ENCODE assay signal across 7 mouse cellular contexts in the genomic region with DNA sequence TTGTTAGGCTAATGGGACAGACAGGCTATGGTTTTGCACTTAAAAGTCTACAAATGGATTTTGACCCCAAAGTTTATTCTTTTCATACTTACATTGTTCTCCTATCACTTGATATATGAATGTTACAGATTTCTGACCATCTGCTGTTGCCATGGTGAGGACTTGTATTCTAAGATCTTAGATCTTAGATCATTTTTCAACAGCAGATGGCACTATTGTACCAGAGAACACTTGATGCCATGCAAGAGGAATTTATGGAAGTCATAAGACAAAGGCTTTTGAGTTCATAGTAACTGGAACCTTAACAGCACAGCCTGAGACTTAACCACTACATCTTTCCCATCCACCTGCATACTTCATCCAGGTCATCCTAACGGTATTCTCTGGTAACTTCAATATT. TPM values are rescaled to one million over a fixed set of nuclear protein-coding genes. Genes with fewer than 3 reads are reported as not detected.
DNase-seq lines count a peak whose midpoint lies in the region; ATAC-seq and TF ChIP-seq lines count a peak whose summit lies in the region.

No protein-coding gene starts in this region.

- TF ChIP-seq EP300 in MEL (IDR thresholded peaks at IDR 0.05; ENCODE audit: low read depth in 1 of 2, low read length in 2 of 2), result no peak

- TF ChIP-seq RAD21 in MEL (IDR thresholded peaks at IDR 0.05; ENCODE audit: low read depth, low read length), result peak; percentile 60

- H3K79me2 ChIP-seq in MEL (ENCODE audit: control insufficient read depth, insufficient read depth, low read length, poor library complexity), result peaks cover 9% of the 10 kb centered on the region

- no peak overlapping the region for H3K9ac ChIP-seq in MEL (ENCODE audit: control insufficient read depth, low read depth, low read length, poor library complexity, severe bottlenecking)
- no peak overlapping the region for H3K9ac ChIP-seq in hindbrain, embryonic 16.5 days (ENCODE audit: low read depth, low read length)

- H3K4me2 ChIP-seq in hindbrain, embryonic 16.5 days (ENCODE audit: low read length), result no peak overlapping the region

- H3K27ac ChIP-seq in MEL (ENCODE audit: control insufficient read depth, low read depth, low read length), result no peak overlapping the region
- H3K27ac ChIP-seq in hindbrain, embryonic 16.5 days (ENCODE audit: low read depth, low read length), result no peak overlapping the region

- no peaks in the 10 kb centered on the region for H3K9me3 ChIP-seq in MEL (replicated peaks; ENCODE audit: insufficient read depth, low read length)
- no peaks in the 10 kb centered on the region for H3K9me3 ChIP-seq in hindbrain, embryonic 16.5 days (ENCODE audit: control insufficient read depth, low read length)

- TF ChIP-seq CTCF in MEL (IDR thresholded peaks at IDR 0.05 in 2 of 3, conservative IDR thresholded peaks at IDR 0.05 in 1 of 3; ENCODE audit: control insufficient read depth in 1 of 3, insufficient read depth in 1 of 3, low read depth in 2 of 3, low read length in 3 of 3, poor library complexity in 1 of 3, severe bottlenecking in 1 of 3), result peak in 2 of 3 experiments; percentile 32 to 63; a peak in 4 of 6 replicates

- H3K4me3 ChIP-seq in MEL (ENCODE audit: control insufficient read depth in 1 of 2, insufficient read depth in 1 of 2, low read depth in 2 of 2, low read length in 2 of 2), result no peak overlapping the region
- no peak overlapping the region for H3K4me3 ChIP-seq in hindbrain, embryonic 16.5 days (ENCODE audit: low read length)

- DNase-seq in layer of hippocampus, adult 9-11 months, result peak; percentile 22
- no peak for DNase-seq in layer of hippocampus, postnatal 10 days (ENCODE audit: low spot score in 2 of 2)
- peak; percentile 65 for DNase-seq in MEL (ENCODE audit: low read depth, low spot score)
- DNase-seq in brain, embryonic 18.5 days (ENCODE audit: low read depth, low spot score), result peak; percentile 66
- DNase-seq in layer of hippocampus, adult 11-12 months (ENCODE audit: low spot score), result no peak

- H3K4me1 ChIP-seq in MEL (ENCODE audit: control insufficient read depth in 1 of 2, insufficient read depth in 2 of 2, low read length in 2 of 2), result peaks cover 7 to 16% of the 10 kb centered on the region in 2 experiments
- H3K4me1 ChIP-seq in hindbrain, embryonic 16.5 days (ENCODE audit: control insufficient read depth, insufficient read depth, low read depth, low read length), result peaks cover 10% of the 10 kb centered on the region

- peaks cover 11 to 25% of the 10 kb centered on the region in 2 experiments for H3K36me3 ChIP-seq in MEL (ENCODE audit: control insufficient read depth in 1 of 2, insufficient read depth in 2 of 2, low read length in 2 of 2)
- peaks cover 4% of the 10 kb centered on the region for H3K36me3 ChIP-seq in hindbrain, embryonic 16.5 days (ENCODE audit: control insufficient read depth, insufficient read depth, low read length)

- TF ChIP-seq POLR2A in MEL (IDR thresholded peaks at IDR 0.05; ENCODE audit: control insufficient read depth in 1 of 2, insufficient read depth in 1 of 2, low read depth in 1 of 2, low read length in 2 of 2, poor library complexity in 1 of 2), result no peak

- WGBS in hindbrain, embryonic 16.5 days, result 64% methylated on average over 1 of the region's 1 CpGs

- no peaks in the 10 kb centered on the region for H3K27me3 ChIP-seq in MEL (ENCODE audit: control insufficient read depth in 1 of 2, insufficient read depth in 2 of 2, low read length in 2 of 2)
- no peaks in the 10 kb centered on the region for H3K27me3 ChIP-seq in hindbrain, embryonic 16.5 days (replicated peaks; ENCODE audit: control insufficient read depth, insufficient read depth, low read length)

- ATAC-seq in hindbrain, embryonic 16.5 days, result 0 out of 2 replicates have a peak, but pooled peaks have one; percentile 15
- ATAC-seq in monocyte, adult 5-6 weeks (replicated peaks; ENCODE audit: insufficient number of reproducible peaks, low FRiP score, low TSS enrichment, poor library complexity, severe bottlenecking), result peak; percentile 34; the same call in 1 of the 2 replicates

TF ChIP-seq in MEL, 35 proteins besides CTCF, POLR2A, EP300 and RAD21:
- 0 out of 2 replicates have a peak, but pooled peaks have one; percentile 22 for TF ChIP-seq HCFC1 (IDR thresholded peaks at IDR 0.05; ENCODE audit: low read depth, low read length)
- no peak for TF ChIP-seq MAFK (IDR thresholded peaks at IDR 0.05; ENCODE audit: borderline replicate concordance, low read depth, low read length)
- TF ChIP-seq SIN3A (IDR thresholded peaks at IDR 0.05; ENCODE audit: low read length), result peak; percentile 56; the same call in 1 of the 2 replicates
- peak; percentile 59 for TF ChIP-seq SMC3 (IDR thresholded peaks at IDR 0.05; ENCODE audit: low read depth, low read length)
- TF ChIP-seq TCF12 (IDR thresholded peaks at IDR 0.05; ENCODE audit: low read depth, low read length), result no peak
- no peak for TF ChIP-seq E2F4 (IDR thresholded peaks at IDR 0.05; ENCODE audit: borderline replicate concordance, low read depth, low read length)

RNA-seq across cellular contexts. Expression of a gene that starts 2.0 kb away (rescaled TPM):
- total RNA-seq in layer of hippocampus, postnatal 10 days (2021), result 10 to 100 TPM; 29.6 to 31.7 TPM
- 19.0 and 23.4 TPM in 2 replicates for total RNA-seq in MEL (2012; rRNA removed)
- polyA plus RNA-seq in MEL (2012; ENCODE audit: insufficient read depth in 1 of 2, insufficient read length in 2 of 2, low read depth in 1 of 2, low replicate concordance in 2 of 2, missing spikeins in 1 of 2), result 10 to 100 TPM in 1 of 2 experiments, not detected in 1; 32.2 TPM
- 9.9 and 13.7 TPM in 2 replicates for polyA plus RNA-seq in hindbrain, embryonic 16.5 days (2015; fragmentation: Nextera tagmentation; extraction: Ambion mirVana)
- total RNA-seq in monocyte, adult 5-6 weeks (2017), result 30.4 to 50.6 TPM (median 33.8 TPM) in 3 replicates

RNA-seq across cellular contexts. Expression of a gene that starts 33.5 kb away (rescaled TPM):
- total RNA-seq in layer of hippocampus, postnatal 10 days (2021), result 100 to 1,000 TPM; 147 to 155 TPM
- 60.2 and 61.6 TPM in 2 replicates for total RNA-seq in MEL (2012; rRNA removed)
- 100 to 1,000 TPM in 1 of 2 experiments, 10 to 100 TPM in 1; 45.7 to 229 TPM for polyA plus RNA-seq in MEL (2012; ENCODE audit: insufficient read depth in 1 of 2, insufficient read length in 2 of 2, low read depth in 1 of 2, low replicate concordance in 2 of 2, missing spikeins in 1 of 2)
- 208 and 213 TPM in 2 replicates for polyA plus RNA-seq in hindbrain, embryonic 16.5 days (2015; fragmentation: Nextera tagmentation; extraction: Ambion mirVana)
- total RNA-seq in monocyte, adult 5-6 weeks (2017), result 92.0 to 115 TPM (median 97.4 TPM) in 3 replicates

RNA-seq across cellular contexts. Expression of a gene that starts 52.7 kb away (rescaled TPM):
- total RNA-seq in layer of hippocampus, postnatal 10 days (2021), result under 1 TPM; 0.33 to 0.71 TPM
- 0.03 and 0.04 TPM in 2 replicates for total RNA-seq in MEL (2012; rRNA removed)
- under 1 TPM in 1 of 2 experiments, not detected in 1; 0.39 TPM for polyA plus RNA-seq in MEL (2012; ENCODE audit: insufficient read depth in 1 of 2, insufficient read length in 2 of 2, low read depth in 1 of 2, low replicate concordance in 2 of 2, missing spikeins in 1 of 2)
- polyA plus RNA-seq in hindbrain, embryonic 16.5 days (2015; fragmentation: Nextera tagmentation; extraction: Ambion mirVana), result 1.7 and 1.8 TPM in 2 replicates
- 0.11 TPM in 1 of 3 replicates, not detected in the others for total RNA-seq in monocyte, adult 5-6 weeks (2017)

RNA-seq across cellular contexts. Expression of a gene that starts 52.9 kb away (rescaled TPM):
- total RNA-seq in layer of hippocampus, postnatal 10 days (2021), result 10 to 100 TPM; 30.6 to 31.9 TPM
- total RNA-seq in MEL (2012; rRNA removed), result 51.2 and 54.5 TPM in 2 replicates
- 10 to 100 TPM in 1 of 2 experiments, not detected in 1; 47.4 TPM for polyA plus RNA-seq in MEL (2012; ENCODE audit: insufficient read depth in 1 of 2, insufficient read length in 2 of 2, low read depth in 1 of 2, low replicate concordance in 2 of 2, missing spikeins in 1 of 2)
- polyA plus RNA-seq in hindbrain, embryonic 16.5 days (2015; fragmentation: Nextera tagmentation; extraction: Ambion mirVana), result 47.1 and 58.4 TPM in 2 replicates
- 29.6 to 30.7 TPM (median 30.7 TPM) in 3 replicates for total RNA-seq in monocyte, adult 5-6 weeks (2017)

Comparison
In these comparisons a context has a peak if more than half of its experiments do, and no peak if none do; other contexts are left out.
1. DNase-seq: peak in layer of hippocampus, adult 9-11 months (single experiment), MEL (single experiment) and brain, embryonic 18.5 days (single experiment); none in layer of hippocampus, postnatal 10 days (0 of 2) and layer of hippocampus, adult 11-12 months (single experiment).